Mouse (Mus musculus): ENCODE data around the gene Homez. TPM values are rescaled to one million over a fixed set of nuclear protein-coding genes. Genes with fewer than 3 reads are reported as not detected.

Homez gene
- 2.8 and 5.2 TPM in 2 replicates for polyA plus RNA-seq (2011; ENCODE audit: insufficient read depth, insufficient read length, low replicate concordance, missing spikeins)

GRCm38 (mm10) chr14:54870861-54871260, at the start of gene Homez:
Gene Homez, minus strand, starts transcription at chr14:54870961.
- TF ChIP-seq POLR2A (IDR thresholded peaks at IDR 0.05; ENCODE audit: borderline replicate concordance, control insufficient read depth, low read depth, low read length) = no peak
- no peak for TF ChIP-seq CTCF (IDR thresholded peaks at IDR 0.05; ENCODE audit: control insufficient read depth, insufficient read depth, low read length)
- no peak within 1 kb of the TSS for H3K27ac ChIP-seq (ENCODE audit: control insufficient read depth, insufficient read depth, low read depth, low read length, poor library complexity)
- 74% methylated on average over 5 of the region's 5 CpGs for WGBS
- no peak within 1 kb of the TSS for H3K4me3 ChIP-seq (replicated peaks; ENCODE audit: control insufficient read depth, low read depth, low read length)
- peaks cover 2% of the 10 kb centered on the region for H3K4me1 ChIP-seq (ENCODE audit: control insufficient read depth, insufficient read depth, low read length)

- Histone ChIP-seq H3K27ac (ENCODE audit: control insufficient read depth, insufficient read depth, low read depth, low read length, poor library complexity) (no peak overlapping the region; the same call in 1 of the 2 replicates), H3K4me3 (replicated peaks; ENCODE audit: control insufficient read depth, low read depth, low read length) (no peak overlapping the region), H3K4me1 (ENCODE audit: control insufficient read depth, insufficient read depth, low read length) (no peaks in the 10 kb centered on the region)
- 82% methylated on average over 16 of the region's 16 CpGs for WGBS
- no peak for TF ChIP-seq CTCF (IDR thresholded peaks at IDR 0.05; ENCODE audit: control insufficient read depth, insufficient read depth, low read length)
- no peak for TF ChIP-seq POLR2A (IDR thresholded peaks at IDR 0.05; ENCODE audit: borderline replicate concordance, control insufficient read depth, low read depth, low read length)
Observed at GRCm38 (mm10) chr14:54920076-54920685, 49.4 kb upstream of the Homez start.

DNA sequence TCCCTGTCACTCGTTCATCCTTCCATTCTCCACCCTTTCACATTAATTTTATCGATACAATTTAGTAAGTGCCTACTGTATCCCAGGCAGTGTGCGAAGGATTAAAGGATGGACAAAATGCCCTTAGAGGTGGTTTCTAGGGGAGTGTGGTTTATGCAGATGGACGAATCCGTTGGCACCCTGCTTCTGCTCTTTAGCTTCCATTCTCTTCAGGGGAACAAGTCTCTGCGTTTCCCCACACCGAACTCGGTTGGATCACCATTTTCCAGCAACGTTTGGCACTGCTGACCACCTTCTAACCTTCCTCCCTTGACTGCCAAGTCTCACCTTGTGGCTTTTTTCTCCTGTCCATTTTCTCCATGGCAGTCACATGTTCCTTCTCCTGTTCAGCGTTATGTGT, 42.6 kb upstream of the Homez start:
- no peak overlapping the region for H3K4me3 ChIP-seq (replicated peaks; ENCODE audit: control insufficient read depth, low read depth, low read length)
- TF ChIP-seq CTCF (IDR thresholded peaks at IDR 0.05; ENCODE audit: control insufficient read depth, insufficient read depth, low read length) (no peak), POLR2A (IDR thresholded peaks at IDR 0.05; ENCODE audit: borderline replicate concordance, control insufficient read depth, low read depth, low read length) (no peak)
- WGBS = 19% methylated on average over 10 of the region's 10 CpGs

DNA sequence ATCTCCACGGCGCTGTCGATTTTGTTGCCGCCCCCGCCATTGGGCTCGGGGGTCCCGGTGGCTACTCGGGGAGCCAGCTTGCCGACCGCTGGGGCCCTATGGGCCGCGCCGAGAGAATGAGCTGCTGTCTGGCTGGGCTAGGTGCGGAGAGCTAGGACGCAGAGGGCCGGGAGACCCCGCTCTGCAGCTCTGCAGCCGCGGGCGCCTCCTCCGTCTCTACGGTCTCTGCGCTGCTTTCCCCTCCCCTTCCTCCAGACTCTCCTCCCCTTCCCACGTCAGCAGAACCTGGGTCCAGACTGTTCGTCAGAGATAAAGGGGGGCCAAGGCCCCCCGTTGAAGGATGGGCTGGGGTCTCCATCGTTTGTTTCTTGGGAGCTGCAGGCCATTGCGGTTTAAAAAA, 42.1 kb upstream of the Homez start, which contains the start of gene Slc22a17:
Gene Slc22a17 (minus strand): TSS at position 247 of the 400 bp plus-strand sequence.
- no peaks in the 10 kb centered on the region for H3K4me1 ChIP-seq (ENCODE audit: control insufficient read depth, insufficient read depth, low read length)
- WGBS = under 1% methylated on average over 28 of the region's 28 CpGs
- no peak within 1 kb of the TSS for H3K27ac ChIP-seq (ENCODE audit: control insufficient read depth, insufficient read depth, low read depth, low read length, poor library complexity)
- no peak within 1 kb of the TSS for H3K4me3 ChIP-seq (replicated peaks; ENCODE audit: control insufficient read depth, low read depth, low read length)
- TF ChIP-seq CTCF (IDR thresholded peaks at IDR 0.05; ENCODE audit: control insufficient read depth, insufficient read depth, low read length) = no peak
- TF ChIP-seq POLR2A (IDR thresholded peaks at IDR 0.05; ENCODE audit: borderline replicate concordance, control insufficient read depth, low read depth, low read length) = peak; percentile 36; the same call in 1 of the 2 replicates

More for the DNA sequence above, 42.6 kb upstream of the Homez start:
- Histone ChIP-seq H3K27ac (ENCODE audit: control insufficient read depth, insufficient read depth, low read depth, low read length, poor library complexity) (no peak overlapping the region), H3K4me1 (ENCODE audit: control insufficient read depth, insufficient read depth, low read length) (no peaks in the 10 kb centered on the region)

GRCm38 (mm10) chr14:54912109-54912850, 41.5 kb upstream of the Homez start:
- Histone ChIP-seq H3K4me3 (replicated peaks; ENCODE audit: control insufficient read depth, low read depth, low read length) (no peak overlapping the region), H3K27ac (ENCODE audit: control insufficient read depth, insufficient read depth, low read depth, low read length, poor library complexity) (no peak overlapping the region), H3K4me1 (ENCODE audit: control insufficient read depth, insufficient read depth, low read length) (no peaks in the 10 kb centered on the region)
- no peak for TF ChIP-seq POLR2A (IDR thresholded peaks at IDR 0.05; ENCODE audit: borderline replicate concordance, control insufficient read depth, low read depth, low read length)
- no peak for TF ChIP-seq CTCF (IDR thresholded peaks at IDR 0.05; ENCODE audit: control insufficient read depth, insufficient read depth, low read length)
- 10% methylated on average over 67 of the region's 69 CpGs for WGBS

DNA sequence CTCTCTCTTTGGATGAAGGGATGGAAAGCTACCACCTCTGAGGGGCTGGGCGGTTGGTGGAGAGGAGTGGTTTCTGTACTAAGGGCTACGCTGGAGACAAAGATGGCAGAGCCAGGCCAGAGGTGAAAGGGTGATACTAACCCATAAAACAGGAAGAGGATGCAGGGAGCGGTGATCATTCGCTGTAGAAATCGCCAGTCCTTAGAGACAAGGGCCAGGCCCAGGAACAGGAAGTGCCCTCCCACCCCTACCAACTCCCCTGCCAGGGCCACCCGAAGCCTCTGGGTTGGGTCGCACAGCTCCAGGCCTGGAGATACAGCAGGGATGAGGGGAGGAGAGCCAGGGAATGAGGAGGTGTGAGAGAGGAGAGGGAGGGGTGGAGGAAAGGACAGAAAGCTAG, 37.9 kb upstream of the Homez start:
- Histone ChIP-seq H3K27ac (ENCODE audit: control insufficient read depth, insufficient read depth, low read depth, low read length, poor library complexity) (no peak overlapping the region), H3K4me1 (ENCODE audit: control insufficient read depth, insufficient read depth, low read length) (no peaks in the 10 kb centered on the region), H3K4me3 (replicated peaks; ENCODE audit: control insufficient read depth, low read depth, low read length) (no peak overlapping the region)
- 55% methylated on average over 7 of the region's 7 CpGs for WGBS
- no peak for TF ChIP-seq POLR2A (IDR thresholded peaks at IDR 0.05; ENCODE audit: borderline replicate concordance, control insufficient read depth, low read depth, low read length)
- no peak for TF ChIP-seq CTCF (IDR thresholded peaks at IDR 0.05; ENCODE audit: control insufficient read depth, insufficient read depth, low read length)

DNA sequence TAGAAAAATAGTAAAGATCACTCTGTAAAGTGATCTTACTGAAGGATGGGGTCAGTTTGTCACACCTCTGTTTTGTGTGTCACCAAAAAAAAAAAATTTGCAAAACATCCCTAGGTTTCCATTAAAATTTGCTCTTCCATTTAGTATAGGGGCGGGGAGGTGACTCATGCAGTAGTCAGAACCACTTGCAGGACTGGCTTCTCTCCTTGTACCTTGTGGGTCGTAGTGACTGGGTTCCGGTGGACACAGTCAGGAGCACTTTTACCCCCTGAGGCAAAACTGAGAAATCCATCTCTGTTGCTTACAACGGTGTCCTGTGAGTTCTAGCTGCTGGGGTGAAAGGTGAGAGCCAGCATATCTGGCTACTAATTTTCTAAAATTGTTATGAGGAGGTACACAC, 32.9 kb upstream of the Homez start:
- 85% methylated on average over 4 of the region's 4 CpGs for WGBS
- H3K27ac ChIP-seq (ENCODE audit: control insufficient read depth, insufficient read depth, low read depth, low read length, poor library complexity) = no peak overlapping the region
- H3K4me3 ChIP-seq (replicated peaks; ENCODE audit: control insufficient read depth, low read depth, low read length) = no peak overlapping the region
- no peaks in the 10 kb centered on the region; the same call in 1 of the 2 replicates for H3K4me1 ChIP-seq (ENCODE audit: control insufficient read depth, insufficient read depth, low read length)
- TF ChIP-seq CTCF (IDR thresholded peaks at IDR 0.05; ENCODE audit: control insufficient read depth, insufficient read depth, low read length) (no peak), POLR2A (IDR thresholded peaks at IDR 0.05; ENCODE audit: borderline replicate concordance, control insufficient read depth, low read depth, low read length) (no peak)

DNA sequence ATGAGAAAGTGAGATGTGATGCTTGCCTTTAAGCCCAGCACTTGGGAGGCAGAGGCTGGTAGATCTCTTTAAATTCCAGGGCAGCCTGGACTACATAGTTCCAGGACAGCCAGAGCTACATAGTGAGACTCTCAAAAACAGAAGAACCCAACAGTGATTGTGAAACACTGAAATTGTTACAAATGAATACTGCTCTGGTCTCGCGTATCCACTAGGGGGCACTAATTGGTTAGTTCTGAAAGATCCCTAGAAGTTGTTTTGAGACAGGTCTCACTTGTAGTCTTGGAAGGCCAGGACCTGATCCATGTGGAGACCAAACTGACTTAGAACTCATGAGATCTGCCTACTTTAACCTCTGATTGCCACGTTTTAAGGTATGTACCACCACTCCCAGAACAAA, 29.6 kb upstream of the Homez start:
- WGBS = under 1% methylated on average over 3 of the region's 3 CpGs
- Histone ChIP-seq H3K4me1 (ENCODE audit: control insufficient read depth, insufficient read depth, low read length) (no peaks in the 10 kb centered on the region; the same call in 1 of the 2 replicates), H3K4me3 (replicated peaks; ENCODE audit: control insufficient read depth, low read depth, low read length) (no peak overlapping the region), H3K27ac (ENCODE audit: control insufficient read depth, insufficient read depth, low read depth, low read length, poor library complexity) (no peak overlapping the region)
- peak; percentile 32 for TF ChIP-seq CTCF (IDR thresholded peaks at IDR 0.05; ENCODE audit: control insufficient read depth, insufficient read depth, low read length)
- TF ChIP-seq POLR2A (IDR thresholded peaks at IDR 0.05; ENCODE audit: borderline replicate concordance, control insufficient read depth, low read depth, low read length) = no peak
